Mouse (Mus musculus) megakaryocyte, embryonic 14.5 days (primary cell): ENCODE results near the gene A630001G21Rik.

Experiments used
- FLI1 ChIP-seq: IDR thresholded peaks from 2 replicates; pipeline ENCODE4 v1.6.1; 2012; ENCODE audit warnings: low read length, inconsistent platforms, mixed read lengths
- GATA1 ChIP-seq: IDR thresholded peaks from 3 replicates; pipeline ENCODE4 v1.6.1; 2012; ENCODE audit warnings: mixed read lengths, low read length, inconsistent platforms, borderline replicate concordance

DNA sequence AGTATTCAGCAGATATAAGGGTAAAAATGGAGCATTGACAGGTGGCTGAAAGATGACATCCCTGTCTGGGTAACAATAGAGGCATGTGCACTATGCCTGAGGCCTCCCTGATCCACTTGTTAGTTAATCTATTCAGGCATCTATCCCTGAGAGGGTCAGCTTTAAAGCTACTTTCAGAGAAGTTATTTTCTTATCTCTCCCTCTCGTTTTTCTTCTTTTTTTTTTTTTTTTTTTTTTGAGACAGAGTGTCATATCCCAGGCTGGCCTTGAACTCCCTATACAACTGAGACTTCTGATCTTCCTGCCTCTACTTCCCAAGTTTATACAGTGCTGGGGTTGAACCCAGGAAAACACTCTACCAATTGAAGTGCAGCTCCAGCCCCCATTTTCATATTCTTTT is 10.7 kb downstream of the A630001G21Rik start:
- TF ChIP-seq GATA1 (no peak), FLI1 (no peak)
